Mouse (Mus musculus) telencephalon, adult 2 months (tissue): Measurements from ENCODE around the gene Gm6685.
"Not testable (repeated sequence)": the region's sequence is repeated elsewhere in the genome, so short reads cannot be mapped to it uniquely, and the experiment has no call there.

Experiments used
- DNase-seq: peaks from one replicate; pipeline ENCODE4 v3.0.0-alpha.2; 2011; ENCODE audit warnings: low read depth, low spot score

The Gm6685 gene

DNA sequence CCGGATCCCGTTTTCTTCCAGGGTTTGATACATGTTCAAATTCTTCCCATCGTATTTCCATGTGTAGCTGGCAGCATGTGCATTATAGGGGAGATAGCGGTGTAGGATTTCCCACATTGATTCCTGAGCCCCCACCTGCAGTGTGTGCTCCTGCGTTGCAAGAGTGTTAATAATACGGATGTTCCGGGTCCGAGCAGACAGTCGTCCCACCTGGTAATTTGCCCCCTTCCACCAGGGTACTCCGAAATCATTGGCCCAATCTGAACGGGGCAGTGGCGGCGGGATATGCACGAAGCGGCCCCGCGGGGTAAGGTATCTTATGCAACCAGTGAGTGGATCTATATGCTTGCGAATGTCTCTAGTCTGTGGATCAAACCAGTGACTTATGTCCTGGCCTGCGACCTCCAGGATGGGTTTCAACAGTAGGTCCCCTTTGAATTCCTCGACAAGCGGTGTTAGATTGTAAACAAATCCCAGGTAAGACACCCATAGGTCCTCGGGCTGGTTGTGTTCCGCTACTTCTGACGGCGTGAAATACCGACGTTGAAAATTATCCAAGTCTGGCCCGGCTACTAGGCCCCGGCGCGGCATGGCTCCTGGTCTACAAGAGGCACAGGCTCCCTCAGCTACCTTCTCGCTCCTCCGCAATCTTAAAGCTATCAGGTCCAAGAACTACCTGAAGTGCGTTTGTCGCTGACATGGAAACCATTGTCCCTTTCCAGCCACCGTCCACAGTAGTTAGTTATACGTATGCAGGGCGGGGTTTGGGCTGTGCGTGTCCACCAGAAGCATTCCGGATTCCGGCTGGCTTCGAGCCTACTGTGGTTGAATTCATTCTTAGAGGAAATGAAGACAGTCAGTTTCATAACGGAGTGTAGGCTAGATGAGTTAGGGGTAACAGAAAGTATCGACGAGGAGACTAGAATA is at the start of gene Gm6685:
Gene Gm6685, minus strand, starts transcription at position 644 of the 927 bp plus-strand sequence.
- not testable (repeated sequence) for DNase-seq

DNA sequence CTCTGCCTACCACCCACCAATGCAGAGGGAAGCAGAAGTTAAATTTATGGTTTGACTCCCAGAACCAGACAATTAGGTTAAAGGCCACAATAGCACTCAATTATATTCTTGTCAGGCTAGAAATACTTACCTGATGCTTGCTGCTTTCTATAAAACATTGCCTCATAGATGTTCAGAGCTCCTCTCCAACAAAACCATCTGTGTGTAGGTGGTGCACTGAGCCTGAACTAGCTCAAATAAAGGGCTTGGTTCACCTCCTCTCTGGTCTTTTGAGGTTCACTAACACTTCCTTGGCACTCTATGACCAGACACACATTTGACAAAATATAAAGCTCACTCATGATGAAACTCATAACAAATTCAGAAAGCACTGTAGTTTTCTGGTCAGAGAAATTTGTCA is 36.2 kb upstream of the Gm6685 start:
- DNase-seq: no peak

DNA sequence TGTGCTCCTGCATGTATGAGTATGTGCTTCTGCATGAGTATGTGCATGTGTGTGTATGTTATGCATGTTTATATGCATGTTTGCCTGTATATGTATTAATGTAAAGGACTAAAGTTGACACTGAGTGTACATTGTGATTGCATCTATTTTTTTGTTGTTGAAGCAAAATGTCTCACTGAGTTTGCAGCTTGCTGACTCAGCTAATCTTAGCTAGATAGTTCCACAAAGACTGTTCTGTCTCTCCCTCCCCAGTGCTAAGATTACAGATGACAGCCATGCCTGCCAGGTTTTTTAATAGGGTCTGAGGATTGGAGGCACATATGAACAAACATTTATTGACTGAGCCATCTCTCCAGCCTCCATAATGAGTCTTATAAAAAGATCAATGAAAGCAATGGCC is 35.0 kb upstream of the Gm6685 start:
- DNase-seq: no peak

DNA sequence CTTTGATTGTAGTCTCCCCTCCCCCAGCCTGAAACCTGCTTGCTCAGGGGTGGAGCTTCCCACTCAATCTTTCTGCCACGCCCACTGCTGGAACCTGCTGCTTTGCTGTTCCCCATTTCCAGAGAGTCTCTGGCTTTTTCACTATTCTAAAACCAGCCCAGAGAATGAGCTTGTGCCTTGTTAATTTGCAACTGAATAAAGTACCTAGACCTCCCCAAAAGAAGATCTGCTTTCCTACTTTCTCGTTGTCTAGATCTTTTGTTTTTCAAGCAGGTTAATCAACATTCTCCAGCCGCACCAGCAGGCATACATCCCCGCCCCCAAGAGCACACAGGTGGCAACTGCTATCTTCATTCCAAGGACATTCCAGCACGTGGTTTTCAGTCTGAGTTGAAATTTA is 31.7 kb upstream of the Gm6685 start:
- not testable (repeated sequence) for DNase-seq

DNA sequence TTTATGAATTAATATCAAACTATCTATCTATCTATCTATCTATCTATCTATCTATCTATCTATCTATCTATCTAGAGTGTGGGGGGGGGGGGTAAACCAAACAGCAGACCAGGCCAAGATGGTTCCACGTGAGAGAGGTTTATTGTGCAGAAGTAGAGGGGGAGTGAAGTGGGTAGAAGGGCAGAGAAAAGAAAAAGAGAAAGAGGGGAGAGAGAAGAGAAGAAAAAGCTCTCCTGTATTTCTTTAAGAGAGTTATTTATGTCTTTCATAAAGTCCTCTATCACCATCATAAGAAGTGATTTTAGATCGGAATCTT is 26.2 kb upstream of the Gm6685 start:
- DNase-seq: no peak

DNA sequence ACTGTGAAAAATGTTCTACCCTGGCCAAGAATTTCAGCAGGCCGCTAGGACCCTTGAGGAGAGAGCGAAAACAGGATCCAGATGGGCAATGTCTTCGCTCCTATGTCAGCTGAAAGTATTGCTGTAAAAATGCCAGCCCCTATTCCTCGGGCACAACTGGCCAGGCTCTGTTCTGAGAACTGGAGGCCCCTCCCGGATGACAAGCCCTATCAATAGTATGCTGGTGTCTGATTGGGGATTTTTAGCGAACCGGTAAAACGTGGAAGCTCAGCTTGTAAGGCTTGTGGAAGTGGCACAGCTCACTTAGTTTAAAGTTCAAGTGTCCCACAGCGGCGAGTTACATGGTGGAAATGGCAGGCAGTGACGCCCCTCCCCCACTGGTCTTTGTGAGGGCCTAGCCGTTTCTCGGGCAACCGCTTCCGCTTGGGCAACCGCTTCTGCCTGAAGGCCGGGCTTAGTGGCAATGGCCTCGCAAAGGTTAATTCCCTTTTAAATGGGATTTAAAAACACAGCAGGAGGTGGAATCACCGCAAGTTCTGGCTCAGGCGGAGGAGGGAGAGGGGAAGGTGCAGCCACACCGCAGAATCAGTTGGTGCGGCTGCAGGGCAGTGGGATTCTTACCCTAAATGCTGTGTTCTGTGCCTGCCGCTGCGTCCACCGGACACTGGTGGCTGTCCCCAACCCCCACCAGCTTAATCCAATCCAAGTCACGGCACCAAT is 25.7 kb upstream of the Gm6685 start:
- peak; percentile 28 for DNase-seq

DNA sequence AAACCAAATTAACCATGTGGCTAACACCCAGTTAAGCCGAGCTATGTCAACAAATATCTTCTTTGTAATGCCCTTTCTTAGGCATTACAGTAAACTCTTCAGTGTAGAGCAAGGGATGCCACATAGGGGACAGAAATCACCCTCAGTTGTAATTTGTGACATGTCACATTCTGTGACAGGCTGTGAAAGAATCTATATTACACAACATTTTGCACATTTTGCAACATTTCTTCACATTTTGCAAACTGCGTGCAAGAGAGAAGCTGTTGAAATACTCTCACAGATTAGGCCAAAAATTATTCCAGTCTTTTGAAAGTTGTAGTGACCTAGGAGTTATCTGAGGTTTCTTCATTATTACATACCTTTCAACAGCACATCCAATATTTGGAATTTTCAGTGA is 3.8 kb upstream of the Gm6685 start:
- DNase-seq: no peak

DNA sequence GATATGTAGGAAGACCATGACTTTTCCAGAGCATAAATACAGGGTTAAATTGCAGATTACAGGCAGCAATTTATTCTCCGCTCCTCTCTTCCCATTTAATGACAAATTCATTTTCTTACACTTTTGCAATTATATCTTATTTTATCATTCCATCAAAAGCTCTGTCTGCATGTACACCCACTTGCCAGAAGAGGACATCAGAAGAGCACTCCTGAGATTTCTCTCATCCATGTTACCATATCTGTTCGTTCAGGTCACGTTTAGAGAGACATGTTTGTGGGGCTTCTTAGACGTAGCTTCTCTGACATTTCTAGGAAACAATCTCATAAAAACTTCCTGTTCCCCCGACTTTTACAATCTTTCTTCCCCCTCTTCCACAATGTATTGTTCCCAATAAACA is 2.2 kb upstream of the Gm6685 start:
- DNase-seq: no peak

DNA sequence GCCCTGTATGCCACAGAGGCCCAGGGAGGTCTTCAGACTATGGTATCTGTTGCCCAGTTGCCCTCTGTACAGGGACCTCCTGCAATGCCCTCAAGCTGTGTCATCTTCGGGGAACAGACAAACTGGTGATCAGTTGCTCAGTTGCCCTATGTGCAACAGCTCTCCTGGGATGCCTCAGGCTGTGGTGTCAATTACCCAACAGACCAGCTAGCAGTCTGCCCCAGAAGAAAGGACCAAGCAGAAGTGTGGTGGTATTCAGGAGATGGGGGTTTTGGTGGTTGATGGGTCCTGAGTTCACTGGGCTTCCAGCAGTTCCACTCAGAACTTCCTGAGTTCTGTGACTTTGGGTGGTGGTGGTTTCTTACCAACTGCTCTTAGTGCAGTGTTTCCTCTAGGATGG is 11.8 kb downstream of the Gm6685 start:
- no peak for DNase-seq

DNA sequence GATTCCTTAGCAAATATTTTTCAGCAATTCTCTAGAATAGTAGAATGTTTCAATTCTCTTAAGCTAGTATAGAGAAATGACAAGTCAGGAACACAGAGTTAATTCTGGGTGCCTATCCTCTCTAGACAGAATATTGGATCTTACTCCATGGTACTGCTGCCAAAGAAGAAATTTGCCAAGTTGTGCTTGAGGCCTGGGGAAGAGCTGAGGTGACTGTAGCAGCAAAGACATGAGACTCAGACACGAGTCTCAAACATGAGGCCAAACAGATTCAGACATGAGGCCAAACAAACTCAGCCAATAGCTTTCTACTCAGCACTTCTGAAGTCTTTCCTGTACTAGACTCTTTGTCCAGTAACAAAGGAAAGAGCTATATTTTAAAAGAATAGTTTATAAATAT is 26.3 kb downstream of the Gm6685 start:
- DNase-seq: no peak

DNA sequence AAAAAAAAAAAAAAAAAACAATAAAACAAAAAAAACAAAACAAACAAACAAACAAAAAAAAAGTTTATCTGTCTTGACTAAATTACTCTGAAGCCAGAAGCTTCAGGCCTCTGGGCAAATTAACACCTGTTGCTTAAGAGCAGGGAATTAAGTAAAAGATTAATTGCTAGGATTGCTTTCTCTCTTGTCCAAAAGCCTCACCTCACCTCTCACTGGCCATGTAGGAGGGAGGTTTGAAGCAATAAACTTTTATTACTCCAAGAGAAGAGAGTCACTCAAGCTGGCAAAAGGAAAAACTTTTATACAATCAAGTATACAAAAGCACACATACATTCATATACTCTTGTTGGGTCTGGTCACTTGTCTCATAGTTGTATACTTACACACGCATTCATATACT is 31.9 kb downstream of the Gm6685 start:
- no peak for DNase-seq

DNA sequence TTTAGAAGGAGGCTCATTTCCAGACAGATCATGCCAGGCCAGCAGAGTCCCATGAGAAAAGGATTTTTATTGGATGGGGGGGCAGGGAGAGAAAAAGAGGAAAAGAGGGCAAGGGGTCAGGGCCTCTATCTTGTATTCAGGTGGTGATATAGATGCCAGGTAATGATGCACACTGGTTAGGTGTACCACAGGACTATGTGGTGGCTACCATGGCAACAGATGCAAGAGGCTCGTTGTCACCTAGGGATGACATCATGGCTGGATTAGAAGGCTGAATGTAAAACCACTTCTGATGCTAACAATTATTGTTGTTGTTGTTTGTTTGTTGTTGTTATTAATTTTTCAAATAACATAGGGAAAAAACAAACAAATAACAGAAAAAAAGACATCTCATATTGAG is 49.2 kb downstream of the Gm6685 start:
- DNase-seq: no peak
